Mouse (Mus musculus) liver, embryonic 14.5 days (tissue): ENCODE results near the gene 2410137M14Rik. TPM values are rescaled to one million over a fixed set of nuclear protein-coding genes. Genes with fewer than 3 reads are reported as not detected.

Source experiments
- ATAC-seq: fragments of 200-750 bp; cut with Nextera tagmentation; 2 replicates; pipeline ENCODE4 v1.8.0; 2017; ENCODE audit warnings: moderate number of reproducible peaks, mild to moderate bottlenecking, moderate library complexity; ENCODE audit not compliant: insufficient read depth
- DNase-seq, 3 experiments: peaks; one replicate each; pipeline ENCODE4 v3.0.0-alpha.2; 2012 to 2013; ENCODE audit warnings: low read depth in 3 of 3, low spot score in 3 of 3
- H3K27ac ChIP-seq: fragments of 300-500 bp; sonication (generic); 2 replicates; pipeline ENCODE4 v1.5.1; 2014; ENCODE audit warnings: moderate library complexity, mild to moderate bottlenecking, control low read depth, inconsistent platforms
- H3K27me3 ChIP-seq: fragments of 300-500 bp; sonication (generic); 2 replicates; pipeline ENCODE4 v1.6.1; 2014; ENCODE audit warnings: mild to moderate bottlenecking, low read length, moderate library complexity; ENCODE audit not compliant: control insufficient read depth, insufficient read depth
- H3K36me3 ChIP-seq: fragments of 300-500 bp; sonication (generic); replicated peaks from 2 replicates; pipeline ENCODE4 v1.6.1; 2014; ENCODE audit warnings: low read depth; ENCODE audit not compliant: control insufficient read depth, insufficient read depth
- H3K4me1 ChIP-seq, 2 experiments: fragments of 200-500 bp in 1 of 2; fragments of 300-500 bp in 1 of 2; sonication (generic) in 1 of 2; replicated peaks; 2 replicates each; pipeline ENCODE4 v1.6.1; 2012 to 2014; ENCODE audit warnings: antibody characterized with exemption in 1 of 2, inconsistent platforms in 1 of 2, low read length in 1 of 2; ENCODE audit not compliant: control insufficient read depth in 2 of 2, insufficient read depth in 2 of 2
- H3K4me2 ChIP-seq: fragments of 300-500 bp; sonication (generic); 2 replicates; pipeline ENCODE4 v1.6.1; 2014; ENCODE audit warnings: low read depth, mild to moderate bottlenecking, control low read depth, moderate library complexity
- H3K4me3 ChIP-seq, 2 experiments: fragments of 200-500 bp in 1 of 2; fragments of 300-500 bp in 1 of 2; sonication (generic) in 1 of 2; 2 replicates each; pipeline ENCODE4 v1.5.1; 2012 to 2014; ENCODE audit warnings: low read depth in 2 of 2, low read length in 2 of 2, mild to moderate bottlenecking in 2 of 2, control low read depth in 1 of 2, inconsistent platforms in 1 of 2, moderate library complexity in 1 of 2; ENCODE audit not compliant: insufficient read depth in 1 of 2
- H3K9ac ChIP-seq: fragments of 300-500 bp; sonication (generic); replicated peaks from 2 replicates; pipeline ENCODE4 v1.6.1; 2014; ENCODE audit warnings: mild to moderate bottlenecking, control low read depth, moderate library complexity
- H3K9me3 ChIP-seq: fragments of 300-500 bp; sonication (generic); 2 replicates; pipeline ENCODE4 v1.6.1; 2016; ENCODE audit warnings: low read length, mixed read lengths; ENCODE audit not compliant: control insufficient read depth
- CTCF ChIP-seq: IDR thresholded peaks from 2 replicates; pipeline ENCODE4 v1.5.1; 2016; ENCODE audit warnings: antibody characterized with exemption, low read depth, control low read depth
- EP300 ChIP-seq: IDR thresholded peaks from 2 replicates; pipeline ENCODE4 v1.6.1; 2016; ENCODE audit warnings: antibody characterized with exemption, low read depth
- WGBS: fragments of 180-500 bp; shearing (Covaris S2); extraction: QIAGEN DNeasy Blood & Tissue Kit; methylation state at CpG from one replicate; pipeline ENCODE4 v1.1.7; 2014; ENCODE audit not compliant: insufficient replicate concordance; 5-methylcytosine and 5-hydroxymethylcytosine counted together
- polyA plus RNA-seq, 2 experiments: library from polyadenylated mRNA; depleted of rRNA in 1 of 2; stranded (reverse) in 1 of 2; unstranded in 1 of 2; fragments of >200 nt; fragmentation: Nextera tagmentation in 1 of 2; extraction: Ambion mirVana in 1 of 2; gene quantifications; 2 replicates each; pipeline versions ENCODE4 v1.2.1 to v1.2.3; 2012 to 2014

2410137M14Rik gene
- polyA plus RNA-seq, 2 experiments, result not detected

DNA sequence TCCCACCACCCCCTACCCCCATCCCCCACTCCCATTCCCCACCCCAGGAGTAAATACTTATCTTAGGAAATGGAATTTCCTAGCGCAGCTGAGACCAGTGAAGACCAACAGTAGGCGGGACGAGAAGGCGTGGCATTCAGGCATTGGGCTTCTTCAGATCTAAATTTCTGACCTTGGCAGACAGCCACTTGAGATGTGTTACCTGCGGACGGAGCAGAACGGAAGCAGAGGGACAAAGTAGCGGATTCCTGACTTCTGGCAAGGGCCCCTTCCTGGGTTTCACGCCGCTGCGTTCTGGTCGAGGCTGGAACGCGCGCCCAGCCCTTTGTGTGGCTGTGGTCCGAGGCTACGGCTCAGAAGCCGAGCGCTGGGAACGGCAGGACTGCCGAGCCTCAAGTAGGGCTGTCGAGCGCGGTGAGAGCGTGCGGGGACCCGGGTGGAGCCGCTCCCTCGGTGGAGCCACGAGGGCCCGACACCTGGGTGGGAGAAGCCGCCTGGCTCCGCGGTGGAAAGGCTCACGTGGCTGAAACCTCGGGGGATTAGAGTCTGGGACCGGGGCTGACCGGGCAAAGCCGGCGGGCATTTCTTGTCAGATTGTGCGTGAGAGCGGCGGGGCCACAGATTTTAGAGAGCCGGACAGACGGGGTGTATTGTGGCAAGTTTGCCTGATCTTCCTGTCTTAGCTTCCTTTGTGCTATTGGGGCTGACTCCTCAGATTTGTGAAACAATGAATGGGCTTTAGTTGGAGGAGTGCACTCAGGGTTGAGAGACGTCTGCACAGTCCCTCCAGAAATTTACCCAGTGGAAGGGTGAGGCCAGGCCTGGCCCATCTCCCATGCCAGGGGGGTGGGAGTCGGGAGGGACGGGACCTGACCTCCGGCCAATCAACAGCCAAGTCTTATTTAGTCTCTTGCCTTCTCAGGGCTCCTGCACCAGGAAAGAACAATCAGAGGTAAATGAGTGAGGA, 21.6 kb upstream of the 2410137M14Rik start:
- peak in 1 of 3 experiments; percentile 4 for DNase-seq

GRCm38 (mm10) chr17:37000863-37001262, 19.8 kb upstream of the 2410137M14Rik start, which contains the start of gene Zfp57:
TSS of gene Zfp57 (plus strand) at chr17:37001163.
- ATAC-seq (no peak), DNase-seq (no peak)
- WGBS, result 63% methylated on average over 7 of the region's 7 CpGs
- Histone ChIP-seq H3K4me1 (no peaks in the 10 kb centered on the region), H3K9me3 (no peaks in the 10 kb centered on the region), H3K27ac (no peak within 1 kb of the TSS), H3K27me3 (peaks cover 12% of the 10 kb centered on the region), H3K4me3 (no peak within 1 kb of the TSS), H3K4me2 (no peak within 1 kb of the TSS), H3K36me3 (no peaks in the 10 kb centered on the region), H3K9ac (no peak within 1 kb of the TSS)
- TF ChIP-seq CTCF (no peak), EP300 (no peak)

More for the DNA sequence above, 21.6 kb upstream of the 2410137M14Rik start:
- no peaks in the 10 kb centered on the region for H3K9me3 ChIP-seq
- 2% methylated on average over 49 of the region's 49 CpGs for WGBS
- no peaks in the 10 kb centered on the region for H3K36me3 ChIP-seq
- peak; percentile 26; the same call in 1 of the 2 replicates for ATAC-seq
- H3K4me2 ChIP-seq, result peak overlapping the region; percentile 61
- H3K4me1 ChIP-seq, result no peaks in the 10 kb centered on the region
- H3K9ac ChIP-seq, result peak overlapping the region; percentile 28; the same call in 1 of the 2 replicates
- H3K27ac ChIP-seq, result no peak overlapping the region
- H3K27me3 ChIP-seq, result peaks cover 12% of the 10 kb centered on the region
- TF ChIP-seq CTCF (no peak), EP300 (no peak)
- H3K4me3 ChIP-seq, result peak overlapping the region; percentile 30 to 45

DNA sequence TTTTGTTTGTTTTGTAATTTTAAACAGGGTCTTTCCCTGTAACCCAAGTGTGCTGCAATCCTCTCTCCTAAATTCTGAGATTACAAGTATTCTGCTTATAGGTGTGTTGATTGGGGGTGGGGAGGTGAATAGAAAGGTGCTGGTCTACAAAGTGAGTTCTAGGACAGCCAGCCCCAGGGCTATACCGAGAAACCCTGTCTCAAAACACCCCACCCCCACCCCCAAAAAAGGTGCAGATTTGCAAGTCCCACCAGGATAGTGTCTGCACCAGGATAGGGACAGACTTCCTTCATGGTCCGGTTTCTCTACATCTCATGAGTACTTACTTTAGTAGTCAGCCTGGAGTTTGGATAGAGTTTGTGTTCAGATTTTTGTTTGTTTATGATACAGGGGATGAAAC, 17.4 kb upstream of the 2410137M14Rik start:
- ATAC-seq (no peak), DNase-seq (no peak)
- no peaks in the 10 kb centered on the region for H3K36me3 ChIP-seq
- H3K27me3 ChIP-seq, result peaks cover 12% of the 10 kb centered on the region
- H3K4me1 ChIP-seq, result no peaks in the 10 kb centered on the region
- no peak overlapping the region for H3K9ac ChIP-seq
- no peak overlapping the region for H3K4me3 ChIP-seq
- no peaks in the 10 kb centered on the region for H3K9me3 ChIP-seq
- no peak overlapping the region for H3K27ac ChIP-seq
- no peak overlapping the region for H3K4me2 ChIP-seq
- no peak for TF ChIP-seq CTCF
- no peak for TF ChIP-seq EP300
- WGBS, result 40% methylated on average over 2 of the region's 2 CpGs

GRCm38 (mm10) chr17:36997033-36997735, 16.1 kb upstream of the 2410137M14Rik start:
- WGBS, result 22% methylated on average over 7 of the region's 7 CpGs
- DNase-seq (peak; percentile 24 to 33 (median 30)), ATAC-seq (no peak)
- no peak overlapping the region for H3K4me2 ChIP-seq
- no peak for TF ChIP-seq EP300
- peak; percentile 80 for TF ChIP-seq CTCF
- H3K4me1 ChIP-seq, result no peaks in the 10 kb centered on the region
- no peak overlapping the region for H3K9ac ChIP-seq
- H3K27ac ChIP-seq, result no peak overlapping the region
- no peaks in the 10 kb centered on the region for H3K36me3 ChIP-seq
- no peak overlapping the region for H3K4me3 ChIP-seq
- no peaks in the 10 kb centered on the region for H3K9me3 ChIP-seq
- no peaks in the 10 kb centered on the region for H3K27me3 ChIP-seq

DNA sequence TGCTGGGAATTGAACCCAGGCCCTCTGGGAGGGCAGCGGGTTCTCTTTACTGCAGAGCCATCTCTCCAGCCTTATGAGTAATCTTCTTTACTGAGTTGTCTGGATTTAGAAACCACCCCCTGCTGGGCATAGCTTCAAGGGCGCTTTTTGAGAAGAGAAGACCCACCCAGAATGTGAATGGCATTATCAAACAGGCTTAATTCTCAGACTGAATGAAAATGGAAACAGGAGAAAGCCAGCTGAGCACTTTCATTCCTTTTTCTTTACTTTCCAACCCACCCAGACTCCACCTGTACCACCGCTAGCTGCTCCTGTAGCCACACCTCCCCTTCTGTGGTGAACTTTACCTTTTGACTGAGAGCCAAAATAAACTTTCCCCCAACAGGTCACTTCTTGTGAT, 14.4 kb upstream of the 2410137M14Rik start:
- no peaks in the 10 kb centered on the region for H3K36me3 ChIP-seq
- H3K27ac ChIP-seq, result no peak overlapping the region
- DNase-seq (no peak), ATAC-seq (no peak)
- no peak overlapping the region for H3K4me2 ChIP-seq
- H3K9ac ChIP-seq, result no peak overlapping the region
- TF ChIP-seq CTCF (no peak), EP300 (no peak)
- no peak overlapping the region for H3K4me3 ChIP-seq
- WGBS, result 47% methylated on average over 3 of the region's 3 CpGs
- H3K27me3 ChIP-seq, result no peaks in the 10 kb centered on the region
- no peaks in the 10 kb centered on the region for H3K9me3 ChIP-seq
- H3K4me1 ChIP-seq, result no peaks in the 10 kb centered on the region
